Comparison of ENCODE assay signal across 25 mouse cellular contexts in genomic region chr8:115185431-115185964, GRCm38 (mm10).
DNase-seq lines count a peak whose midpoint lies in the region; ATAC-seq and TF ChIP-seq lines count a peak whose summit lies in the region.
"Had no signal": no experiment of that assay in that cellular context is flagged by ENCODE, and none has a peak within 500 bp of the region (broad histone marks: within the 10 kb centered on the region; RNA-seq: fewer than 3 reads in every experiment).

No protein-coding gene starts in this region.

- H3K27me3 ChIP-seq in kidney, adult 2 months (replicated peaks; ENCODE audit: control insufficient read depth, insufficient read depth, low read length): no peaks in the 10 kb centered on the region
- H3K27me3 ChIP-seq in small intestine, adult 2 months (ENCODE audit: control insufficient read depth, insufficient read depth, low read length): no peaks in the 10 kb centered on the region
- H3K27me3 ChIP-seq in forebrain, embryonic 13.5 days: peaks cover 16% of the 10 kb centered on the region; the same call in 1 of the 2 replicates
- H3K27me3 ChIP-seq: liver, embryonic 12.5 days; neural tube, embryonic 13.5 days; stomach, embryonic 15.5 days had no signal

- no peak overlapping the region for H3K4me3 ChIP-seq in kidney, adult 2 months (ENCODE audit: insufficient read depth, low read depth, low read length)
- no peak overlapping the region for H3K4me3 ChIP-seq in small intestine, adult 2 months (ENCODE audit: low read depth, low read length)
- H3K4me3 ChIP-seq in forebrain, embryonic 13.5 days: no peak overlapping the region
- H3K4me3 ChIP-seq: embryonic facial prominence, embryonic 15.5 days; forebrain, embryonic 12.5 days; liver, embryonic 12.5 days; neural tube, embryonic 13.5 days; stomach, embryonic 15.5 days had no signal

- no peak for DNase-seq in kidney, adult 2 months
- DNase-seq in kidney, postnatal 4 days: no peak
- peak; percentile 9 for DNase-seq in thymus, postnatal 0 days (ENCODE audit: low spot score)
- DNase-seq in thymus, postnatal 36 days: no peak
- DNase-seq in induced T-regulatory cell, adult 2 months (ENCODE audit: low read depth): peak; percentile 83
- no peak for DNase-seq in urinary bladder, adult 18-20 months (ENCODE audit: low spot score in 2 of 2)
- DNase-seq: adrenal gland, postnatal 14 days; cerebellum, adult 11-12 months; cerebellum, adult 9-11 months; gastrocnemius, postnatal 10 days; heart, postnatal 14 days; kidney, postnatal 36 days; layer of hippocampus, postnatal 36 days; left cerebral cortex, postnatal 4 days; liver, postnatal 0 days; thymus, postnatal 14 days had no signal

- no peak for TF ChIP-seq POLR2A in kidney, adult 2 months (IDR thresholded peaks at IDR 0.05; ENCODE audit: low read depth, low read length)
- no peak for TF ChIP-seq POLR2A in small intestine, adult 2 months (IDR thresholded peaks at IDR 0.05; ENCODE audit: low read depth, low read length)

- H3K9ac ChIP-seq in forebrain, embryonic 13.5 days: no peak overlapping the region
- H3K9ac ChIP-seq: embryonic facial prominence, embryonic 15.5 days; forebrain, embryonic 12.5 days; liver, embryonic 12.5 days; liver, postnatal 0 days; neural tube, embryonic 13.5 days; stomach, embryonic 15.5 days had no signal

- 73% methylated on average over 6 of the region's 6 CpGs for WGBS in kidney, adult 2 months
- WGBS in small intestine, adult 2 months: 79% methylated on average over 6 of the region's 6 CpGs
- WGBS in forebrain, embryonic 13.5 days: 67% methylated on average over 6 of the region's 6 CpGs

- H3K4me1 ChIP-seq in kidney, adult 2 months (ENCODE audit: control insufficient read depth, insufficient read depth, low read length): peaks cover 9% of the 10 kb centered on the region; the same call in 1 of the 2 replicates
- H3K4me1 ChIP-seq in small intestine, adult 2 months (ENCODE audit: control insufficient read depth, insufficient read depth, insufficient read length, low read length): peaks cover 7% of the 10 kb centered on the region; the same call in 1 of the 2 replicates
- peaks cover 7% of the 10 kb centered on the region; the same call in 1 of the 2 replicates for H3K4me1 ChIP-seq in forebrain, embryonic 13.5 days

- TF ChIP-seq CTCF in kidney, adult 2 months (conservative IDR thresholded peaks at IDR 0.05; ENCODE audit: insufficient read depth, insufficient read length, low read depth, low read length): no peak
- TF ChIP-seq CTCF in small intestine, adult 2 months (IDR thresholded peaks at IDR 0.05; ENCODE audit: extremely low read depth, insufficient read length, insufficient replicate concordance, low read depth, low read length): no peak

- H3K36me3 ChIP-seq in kidney, adult 2 months (ENCODE audit: control insufficient read depth, insufficient read depth, low read length): no peaks in the 10 kb centered on the region
- H3K36me3 ChIP-seq in small intestine, adult 2 months (ENCODE audit: control insufficient read depth, insufficient read depth, low read length): no peaks in the 10 kb centered on the region
- H3K36me3 ChIP-seq in forebrain, embryonic 13.5 days (ENCODE audit: poor library complexity, severe bottlenecking): no peaks in the 10 kb centered on the region
- H3K36me3 ChIP-seq: embryonic facial prominence, embryonic 15.5 days; forebrain, embryonic 12.5 days; liver, embryonic 12.5 days; neural tube, embryonic 13.5 days; stomach, embryonic 15.5 days had no signal

- no peak for ATAC-seq in forebrain, embryonic 13.5 days
- ATAC-seq: hindbrain, embryonic 16.5 days; liver, embryonic 12.5 days; liver, postnatal 0 days; midbrain, embryonic 16.5 days had no signal

- no peaks in the 10 kb centered on the region for H3K9me3 ChIP-seq in forebrain, embryonic 13.5 days (replicated peaks)
- H3K9me3 ChIP-seq: embryonic facial prominence, embryonic 15.5 days; forebrain, embryonic 12.5 days; liver, embryonic 12.5 days; neural tube, embryonic 13.5 days; stomach, embryonic 15.5 days had no signal

- no peak overlapping the region for H3K4me2 ChIP-seq in forebrain, embryonic 13.5 days
- H3K4me2 ChIP-seq: embryonic facial prominence, embryonic 15.5 days; forebrain, embryonic 12.5 days; liver, embryonic 12.5 days; neural tube, embryonic 13.5 days; stomach, embryonic 15.5 days had no signal

- peak overlapping the region; percentile 27; the same call in 1 of the 2 replicates for H3K27ac ChIP-seq in kidney, adult 2 months (ENCODE audit: insufficient read depth, low read depth, low read length)
- peak overlapping the region; percentile 92; the same call in 1 of the 2 replicates for H3K27ac ChIP-seq in small intestine, adult 2 months (ENCODE audit: insufficient read depth, low read depth, low read length)
- H3K27ac ChIP-seq in forebrain, embryonic 13.5 days: no peak overlapping the region
- H3K27ac ChIP-seq: embryonic facial prominence, embryonic 15.5 days; forebrain, embryonic 12.5 days; liver, embryonic 12.5 days; neural tube, embryonic 13.5 days; stomach, embryonic 15.5 days had no signal

Comparison
In these comparisons a context has a peak if more than half of its experiments do, and no peak if none do; other contexts are left out.
1. DNase-seq: peak in thymus, postnatal 0 days (single experiment) and induced T-regulatory cell, adult 2 months (single experiment); none in kidney, adult 2 months (single experiment), kidney, postnatal 4 days (0 of 2), thymus, postnatal 36 days (0 of 2) and urinary bladder, adult 18-20 months (0 of 2).